Mouse (Mus musculus) lung, adult 2 months (tissue): ENCODE results near the gene Slc6a4.

Experiments
- CTCF ChIP-seq: fragments of 200-500 bp; IDR thresholded peaks from 2 replicates; pipeline ENCODE4 v1.5.1; 2011; ENCODE audit warnings: mild to moderate bottlenecking, low read length, control low read depth; ENCODE audit not compliant: insufficient read depth
- POLR2A ChIP-seq: fragments of 200-500 bp; IDR thresholded peaks from 2 replicates; pipeline ENCODE4 v1.6.1; 2011; ENCODE audit warnings: low read depth, mild to moderate bottlenecking, control low read depth, low read length, borderline replicate concordance; ENCODE audit errors: extremely low read depth

GRCm38 (mm10) chr11:76998705-76999226, 363 bp downstream of the Slc6a4 start:
- TF ChIP-seq POLR2A (no peak), CTCF (no peak)
